Mouse (Mus musculus) stomach, embryonic 15.5 days (tissue): Measurements from ENCODE around the gene Ddx43. TPM values are rescaled to one million over a fixed set of nuclear protein-coding genes. Genes with fewer than 3 reads are reported as not detected.

ENCODE experiments used
- ATAC-seq: fragments of 200-750 bp; cut with Nextera tagmentation; 2 replicates; pipeline ENCODE4 v1.8.0; 2017; ENCODE audit warnings: low read depth, moderate number of reproducible peaks, moderate TSS enrichment; ENCODE audit not compliant: insufficient read depth, low FRiP score
- H3K27ac ChIP-seq: fragments of 300-500 bp; sonication (generic); 2 replicates; pipeline ENCODE4 v1.5.1; 2015; ENCODE audit warnings: mild to moderate bottlenecking, inconsistent platforms
- H3K27me3 ChIP-seq: fragments of 300-500 bp; sonication (generic); replicated peaks from 2 replicates; pipeline ENCODE4 v1.6.1; 2015; ENCODE audit warnings: inconsistent platforms
- H3K36me3 ChIP-seq: fragments of 300-500 bp; sonication (generic); 2 replicates; pipeline ENCODE4 v1.6.1; 2015; ENCODE audit warnings: inconsistent platforms
- H3K4me1 ChIP-seq: fragments of 300-500 bp; sonication (generic); 2 replicates; pipeline ENCODE4 v1.6.1; 2015; ENCODE audit warnings: inconsistent platforms
- H3K4me2 ChIP-seq: fragments of 300-500 bp; sonication (generic); 2 replicates; pipeline ENCODE4 v1.6.1; 2015; ENCODE audit warnings: mild to moderate bottlenecking, inconsistent platforms
- H3K4me3 ChIP-seq: fragments of 300-500 bp; sonication (generic); replicated peaks from 2 replicates; pipeline ENCODE4 v1.5.1; 2015; ENCODE audit warnings: inconsistent platforms
- H3K9ac ChIP-seq: fragments of 300-500 bp; sonication (generic); 2 replicates; pipeline ENCODE4 v1.6.1; 2015; ENCODE audit warnings: inconsistent platforms
- H3K9me3 ChIP-seq: fragments of 300-500 bp; sonication (generic); 2 replicates; pipeline ENCODE4 v1.6.1; 2016; ENCODE audit warnings: inconsistent platforms
- WGBS: fragments of 180-500 bp; shearing (Covaris S2); methylation state at CpG from one replicate; pipeline ENCODE4 v1.1.7; 2015; 5-methylcytosine and 5-hydroxymethylcytosine counted together
- polyA plus RNA-seq: library from polyadenylated mRNA; unstranded; fragments of >200 nt; fragmentation: Nextera tagmentation; extraction: Ambion mirVana; gene quantifications from 2 replicates; pipeline ENCODE4 v1.2.1, GENCODE M21; 2015

Gene Ddx43
- polyA plus RNA-seq, 1 experiment from 2014 or later = 0.30 TPM

DNA sequence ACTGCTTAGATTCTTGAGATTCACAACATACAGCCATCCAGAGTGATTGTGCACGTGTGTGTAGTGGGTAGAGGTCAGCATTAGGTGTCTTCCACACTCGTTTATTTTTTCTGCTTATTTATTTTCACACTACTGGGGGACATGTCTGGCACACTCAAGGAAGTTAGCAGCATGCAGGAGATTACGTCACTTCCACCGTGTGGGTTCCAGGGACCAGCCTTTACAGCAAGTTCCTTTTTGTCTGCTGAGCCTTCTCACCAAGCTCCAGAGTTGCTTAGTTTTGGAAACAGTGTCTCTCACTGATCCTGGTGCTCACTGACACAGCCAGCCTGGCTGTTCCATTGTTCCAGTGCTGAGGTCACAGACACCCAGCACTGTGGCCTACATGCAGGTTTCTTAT is 55.8 kb downstream of the Ddx43 start:
- H3K36me3 ChIP-seq = peaks cover 20% of the 10 kb centered on the region; the same call in 1 of the 2 replicates
- H3K27me3 ChIP-seq = no peaks in the 10 kb centered on the region
- H3K4me2 ChIP-seq = no peak overlapping the region
- no peak for ATAC-seq
- no peak overlapping the region for H3K4me3 ChIP-seq
- H3K27ac ChIP-seq = no peak overlapping the region
- H3K9me3 ChIP-seq = no peaks in the 10 kb centered on the region
- 82% methylated on average over 4 of the region's 4 CpGs for WGBS
- no peak overlapping the region for H3K9ac ChIP-seq
- H3K4me1 ChIP-seq = peaks cover 11% of the 10 kb centered on the region

DNA sequence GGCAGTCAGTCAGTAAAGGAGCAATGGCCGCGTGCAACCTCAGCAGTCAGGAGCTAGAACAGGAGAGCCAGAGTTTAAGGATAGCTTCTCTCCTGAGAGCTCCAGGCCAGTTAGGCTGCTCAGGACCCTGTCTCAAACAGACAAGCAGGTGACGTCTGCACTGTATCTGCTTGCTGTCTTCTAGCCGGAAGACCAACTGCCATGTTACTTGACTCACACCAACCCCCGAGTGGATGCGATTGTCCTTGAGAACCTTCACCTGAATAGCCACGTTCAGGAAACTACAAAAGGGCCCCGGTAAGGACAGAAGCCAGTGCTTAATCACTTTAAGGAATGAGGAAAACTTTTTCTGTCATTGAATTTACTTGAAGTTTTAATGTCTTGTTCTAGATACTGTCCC is 61.4 kb downstream of the Ddx43 start:
- ATAC-seq = no peak
- Histone ChIP-seq H3K27ac (no peak overlapping the region), H3K4me3 (no peak overlapping the region), H3K4me1 (no peaks in the 10 kb centered on the region), H3K4me2 (no peak overlapping the region), H3K36me3 (peaks cover 38% of the 10 kb centered on the region), H3K9me3 (no peaks in the 10 kb centered on the region), H3K9ac (no peak overlapping the region), H3K27me3 (no peaks in the 10 kb centered on the region)
- WGBS = 90% methylated on average over 8 of the region's 8 CpGs

DNA sequence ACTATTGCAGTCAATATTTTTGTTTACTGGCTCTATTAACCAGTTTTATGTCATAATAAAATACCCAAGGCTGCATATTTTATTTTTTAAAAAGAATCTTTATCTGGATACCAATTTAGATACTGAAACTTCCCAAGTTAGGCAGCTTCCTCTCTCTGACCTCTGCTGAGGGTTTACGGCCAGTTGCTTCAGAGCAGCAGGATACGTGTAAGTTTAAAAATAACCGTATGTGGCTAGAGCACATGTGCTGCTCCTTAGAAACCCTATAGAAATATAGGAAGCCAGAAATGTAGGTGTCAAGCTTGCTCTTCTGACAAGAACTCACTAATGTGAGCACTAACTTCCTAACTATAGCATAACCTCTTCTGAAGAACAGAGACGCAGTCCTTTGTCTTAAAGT is 67.8 kb downstream of the Ddx43 start:
- no peak overlapping the region for H3K4me2 ChIP-seq
- H3K9me3 ChIP-seq = no peaks in the 10 kb centered on the region
- ATAC-seq = no peak
- no peak overlapping the region for H3K4me3 ChIP-seq
- 88% methylated on average over 4 of the region's 4 CpGs for WGBS
- H3K27ac ChIP-seq = no peak overlapping the region
- H3K27me3 ChIP-seq = no peaks in the 10 kb centered on the region
- no peak overlapping the region for H3K9ac ChIP-seq
- peaks cover 24% of the 10 kb centered on the region for H3K36me3 ChIP-seq
- H3K4me1 ChIP-seq = no peaks in the 10 kb centered on the region

DNA sequence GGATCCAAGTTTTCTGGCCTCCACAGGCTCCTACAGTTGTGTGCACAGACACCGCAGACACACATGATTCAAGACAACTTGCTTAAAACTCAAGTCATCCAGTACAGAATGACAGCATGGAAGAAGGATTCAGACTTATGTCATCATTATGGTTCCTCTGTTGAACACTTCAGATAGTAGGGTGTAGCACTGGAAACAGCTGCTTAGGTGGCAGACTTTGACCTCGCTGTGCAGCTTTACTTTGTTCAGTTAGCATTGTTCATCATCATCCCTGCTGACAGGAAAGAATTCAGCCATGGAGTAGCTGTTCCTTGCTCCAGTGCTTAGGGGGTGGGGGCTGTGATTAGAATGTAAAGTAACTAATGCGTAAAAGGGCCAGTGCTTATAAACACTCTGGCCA is 70.1 kb downstream of the Ddx43 start:
- Histone ChIP-seq H3K9me3 (no peaks in the 10 kb centered on the region), H3K9ac (no peak overlapping the region), H3K4me3 (no peak overlapping the region), H3K27me3 (no peaks in the 10 kb centered on the region), H3K27ac (no peak overlapping the region), H3K4me1 (no peaks in the 10 kb centered on the region), H3K4me2 (no peak overlapping the region), H3K36me3 (peaks cover 23% of the 10 kb centered on the region)
- WGBS = 83% methylated on average over 3 of the region's 3 CpGs
- ATAC-seq = no peak

Other genes starting within 250 kb of the Ddx43 start
- 433 and 454 TPM in 2 replicates for gene Gsta4, start 213.0 kb upstream of the Ddx43 start, polyA plus RNA-seq
- gene Gsta1, start 165.1 kb upstream of the Ddx43 start, polyA plus RNA-seq = 36.1 and 42.7 TPM in 2 replicates
- 26.7 and 32.2 TPM in 2 replicates for gene Gm3776, start 138.6 kb upstream of the Ddx43 start, polyA plus RNA-seq
- 0.42 and 1.0 TPM in 2 replicates for gene Gm10639, start 105.9 kb upstream of the Ddx43 start, polyA plus RNA-seq
- gene Omt2a, start 81.0 kb upstream of the Ddx43 start, polyA plus RNA-seq = not detected in 2 replicates
- gene Omt2b, start 68.2 kb upstream of the Ddx43 start, polyA plus RNA-seq = not detected in 2 replicates
- gene Gsta2, start 40.0 kb upstream of the Ddx43 start, polyA plus RNA-seq = 9.6 and 11.7 TPM in 2 replicates
- not detected in 2 replicates for gene Dppa5a, start 27.6 kb upstream of the Ddx43 start, polyA plus RNA-seq
- gene Ooep, start 17.1 kb upstream of the Ddx43 start, polyA plus RNA-seq = 0.37 and 0.50 TPM in 2 replicates
- 2.5 and 2.8 TPM in 2 replicates for gene Cgas, start 47.5 kb downstream of the Ddx43 start, polyA plus RNA-seq
- gene Mto1, start 52.4 kb downstream of the Ddx43 start, polyA plus RNA-seq = 25.6 and 26.1 TPM in 2 replicates
- 1.2 and 1.3 TPM in 2 replicates for gene Gm17324, start 53.0 kb downstream of the Ddx43 start, polyA plus RNA-seq
- gene Eef1a1, start 93.4 kb downstream of the Ddx43 start, polyA plus RNA-seq = 4,240 and 4,503 TPM in 2 replicates
- gene Slc17a5, start 192.3 kb downstream of the Ddx43 start, polyA plus RNA-seq = 17.3 and 18.8 TPM in 2 replicates
- 7.9 and 8.3 TPM in 2 replicates for gene Cd109, start 219.8 kb downstream of the Ddx43 start, polyA plus RNA-seq